Mouse (Mus musculus): ENCODE measurements around the gene Ilk.

DNA sequence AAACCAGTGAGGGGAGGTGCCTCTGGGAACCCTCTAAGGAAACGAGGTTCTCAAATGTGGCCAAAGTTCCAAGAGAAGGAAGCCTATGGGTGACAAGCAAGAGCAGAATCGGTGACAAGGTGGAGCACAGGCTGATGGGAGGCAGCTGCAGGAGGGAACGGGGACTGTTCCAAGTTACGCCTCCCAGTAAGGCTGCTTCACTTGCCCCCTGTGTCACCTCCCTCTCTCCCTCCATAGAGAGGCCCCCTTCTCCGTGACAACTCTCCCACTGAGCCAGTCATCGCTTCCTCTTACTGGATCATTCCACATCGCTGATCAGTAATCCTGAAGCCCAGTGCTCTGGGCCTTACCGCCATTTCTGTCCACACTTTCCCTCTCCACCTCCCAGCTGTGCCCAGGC, 38.3 kb downstream of the Ilk start:
- TF ChIP-seq POLR2A (IDR thresholded peaks at IDR 0.05; ENCODE audit: control insufficient read depth, extremely low read depth, insufficient read depth, low read length, poor library complexity) (no peak), CTCF (IDR thresholded peaks at IDR 0.05; ENCODE audit: borderline replicate concordance, control insufficient read depth, extremely low read depth, insufficient read depth, low read length, poor library complexity) (no peak)
